Mouse (Mus musculus) liver, embryonic 13.5 days (tissue): ENCODE data around the gene Me1. TPM values are rescaled to one million over a fixed set of nuclear protein-coding genes. Genes with fewer than 3 reads are reported as not detected.

Source experiments
- ATAC-seq: fragments of 200-750 bp; cut with Nextera tagmentation; 2 replicates; pipeline ENCODE4 v1.8.0; 2017; ENCODE audit warnings: low read depth, mild to moderate bottlenecking, moderate number of reproducible peaks, moderate library complexity
- DNase-seq: peaks from one replicate; pipeline ENCODE4 v3.0.0; 2022
- H3K27ac ChIP-seq: fragments of 300-500 bp; sonication (generic); 2 replicates; pipeline ENCODE4 v1.5.1; 2015; ENCODE audit warnings: moderate library complexity, mild to moderate bottlenecking, inconsistent platforms
- H3K27me3 ChIP-seq: fragments of 300-500 bp; sonication (generic); 2 replicates; pipeline ENCODE4 v1.6.1; 2015; ENCODE audit warnings: mild to moderate bottlenecking, inconsistent platforms
- H3K36me3 ChIP-seq: fragments of 300-500 bp; sonication (generic); 2 replicates; pipeline ENCODE4 v1.6.1; 2015; ENCODE audit warnings: mild to moderate bottlenecking, inconsistent platforms
- H3K4me1 ChIP-seq: fragments of 300-500 bp; sonication (generic); replicated peaks from 2 replicates; pipeline ENCODE4 v1.6.1; 2015; ENCODE audit warnings: inconsistent platforms
- H3K4me2 ChIP-seq: fragments of 300-500 bp; sonication (generic); 2 replicates; pipeline ENCODE4 v1.6.1; 2015; ENCODE audit warnings: inconsistent platforms, mild to moderate bottlenecking, moderate library complexity
- H3K4me3 ChIP-seq: fragments of 300-500 bp; sonication (generic); replicated peaks from 2 replicates; pipeline ENCODE4 v1.5.1; 2015; ENCODE audit warnings: mild to moderate bottlenecking, inconsistent platforms
- H3K9ac ChIP-seq: fragments of 300-500 bp; sonication (generic); 2 replicates; pipeline ENCODE4 v1.6.1; 2015; ENCODE audit warnings: mild to moderate bottlenecking, inconsistent platforms
- H3K9me3 ChIP-seq: fragments of 300-500 bp; sonication (generic); replicated peaks from 2 replicates; pipeline ENCODE4 v1.6.1; 2016; ENCODE audit warnings: inconsistent platforms
- whole genome bisulfite sequencing: fragments of 180-500 bp; shearing (Covaris S2); methylation state at CpG from one replicate; pipeline ENCODE4 v1.1.7; 2015; ENCODE audit not compliant: insufficient replicate concordance; 5-methylcytosine and 5-hydroxymethylcytosine counted together
- polyA plus RNA-seq: library from polyadenylated mRNA; unstranded; fragments of >200 nt; fragmentation: Nextera tagmentation; extraction: Ambion mirVana; gene quantifications from 2 replicates; pipeline ENCODE4 v1.2.1, GENCODE M21; 2015

Gene Me1
- polyA plus RNA-seq, 1 experiment from 2014 or later, result 4.3 TPM

DNA sequence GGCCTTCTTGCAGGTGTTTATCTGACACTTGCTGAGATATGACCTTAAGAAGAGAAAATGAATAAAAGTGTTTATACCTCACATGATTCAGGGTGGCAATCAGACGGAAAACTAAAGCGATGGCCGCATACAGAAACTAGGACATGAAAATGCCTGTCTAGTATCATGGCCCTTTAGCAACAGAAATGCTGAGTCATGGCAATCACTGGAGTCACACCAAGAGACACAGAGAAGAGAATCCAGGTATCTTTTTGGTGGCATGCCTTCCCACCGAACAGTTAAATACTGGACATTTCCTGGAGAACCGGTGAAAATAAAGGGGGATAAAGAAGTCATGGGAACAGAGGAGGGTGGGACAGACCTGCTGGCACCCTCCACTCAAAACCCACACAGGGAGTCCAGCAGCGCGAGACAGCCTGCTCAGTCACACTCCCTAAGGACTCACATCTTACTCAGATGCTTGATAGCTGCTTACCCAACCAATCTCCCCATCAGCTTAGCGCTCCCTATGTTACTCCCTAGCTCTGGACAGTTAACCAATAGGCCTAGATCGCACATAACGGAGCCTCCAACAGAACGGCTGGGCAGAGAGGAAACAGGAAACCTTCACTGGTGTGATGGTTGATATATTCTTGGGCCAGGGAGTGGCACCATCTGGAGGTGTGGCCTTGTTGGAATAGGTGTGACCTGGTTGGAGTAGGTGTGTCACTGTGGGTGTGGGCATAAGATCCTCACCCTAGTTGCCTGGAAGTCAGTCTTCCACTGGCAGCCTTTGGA is 108.5 kb downstream of the Me1 start:
- Histone ChIP-seq H3K4me2 (no peak overlapping the region), H3K36me3 (no peaks in the 10 kb centered on the region), H3K4me1 (0 out of 2 replicates have a peak, but pooled peaks cover 3% of the 10 kb centered on the region), H3K9me3 (no peaks in the 10 kb centered on the region), H3K27ac (no peak overlapping the region), H3K27me3 (no peaks in the 10 kb centered on the region), H3K9ac (no peak overlapping the region), H3K4me3 (no peak overlapping the region)
- ATAC-seq (no peak), DNase-seq (no peak)
- 75% methylated on average over 11 of the region's 11 CpGs for WGBS

DNA sequence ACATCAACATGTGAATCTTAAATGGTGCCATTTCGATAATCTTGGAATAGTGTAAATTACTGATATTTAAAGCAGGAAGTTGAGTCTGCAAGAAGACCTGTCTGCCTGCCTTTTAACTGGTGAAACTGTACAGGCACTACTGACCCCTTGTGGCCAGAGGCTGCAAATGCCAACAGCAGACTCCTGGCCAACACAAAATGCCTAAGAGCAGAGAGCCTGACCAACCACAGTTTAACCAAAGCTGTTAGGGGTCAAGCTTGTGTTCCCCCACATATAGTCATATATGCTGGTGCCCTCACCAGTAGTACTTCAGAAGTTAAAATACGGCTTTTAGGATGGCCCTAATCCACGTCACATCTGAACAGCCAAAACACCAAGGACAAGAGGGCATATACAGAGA is 112.0 kb downstream of the Me1 start:
- H3K27me3 ChIP-seq, result no peaks in the 10 kb centered on the region
- 35% methylated on average over 3 of the region's 3 CpGs for WGBS
- H3K9ac ChIP-seq, result no peak overlapping the region
- H3K4me3 ChIP-seq, result no peak overlapping the region
- no peaks in the 10 kb centered on the region for H3K36me3 ChIP-seq
- DNase-seq (peak; percentile 33), ATAC-seq (0 out of 2 replicates have a peak, but pooled peaks have one; percentile 43)
- no peak overlapping the region for H3K27ac ChIP-seq
- no peaks in the 10 kb centered on the region for H3K9me3 ChIP-seq
- 0 out of 2 replicates have a peak, but pooled peaks cover 3% of the 10 kb centered on the region for H3K4me1 ChIP-seq
- no peak overlapping the region for H3K4me2 ChIP-seq

DNA sequence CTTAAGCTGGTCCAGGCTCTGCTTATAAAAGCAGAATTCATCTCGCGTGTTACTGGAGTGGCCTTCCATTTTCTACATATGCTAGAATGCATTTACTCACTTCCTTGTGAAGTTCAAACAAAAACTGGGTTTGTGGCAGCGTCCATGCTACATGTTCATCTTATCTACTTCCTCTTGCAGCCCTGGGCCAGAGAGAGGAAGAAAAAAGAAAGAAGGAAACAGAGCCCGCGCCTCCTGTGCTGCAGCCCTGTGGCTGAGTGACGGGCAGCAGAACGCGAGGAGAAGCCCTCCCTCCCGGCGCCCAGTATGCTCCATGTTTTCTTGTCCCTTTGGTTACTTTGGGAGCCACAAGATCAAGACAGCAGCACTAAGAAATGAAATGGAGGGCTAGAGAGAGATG is 116.1 kb downstream of the Me1 start:
- no peak overlapping the region for H3K4me2 ChIP-seq

DNA sequence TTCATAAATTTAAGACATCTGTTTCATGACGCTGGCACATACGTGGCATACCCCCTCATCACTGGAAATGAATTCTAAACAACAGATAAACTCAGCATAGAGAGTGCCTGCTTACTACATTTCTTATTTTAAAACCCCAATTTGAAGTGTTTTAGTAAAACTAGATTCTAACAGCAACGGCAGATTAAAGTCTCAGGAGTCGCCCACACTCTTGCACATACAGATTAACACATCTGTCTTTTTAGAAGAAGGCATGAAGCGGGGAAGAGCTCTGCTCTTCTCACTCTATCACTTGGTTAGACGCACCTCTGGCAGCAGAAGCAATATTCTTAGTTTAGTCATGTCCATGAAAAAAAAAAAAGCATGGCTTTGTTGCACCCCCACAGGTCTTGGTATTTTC is 120.6 kb downstream of the Me1 start:
- no peak overlapping the region for H3K4me3 ChIP-seq
- H3K4me2 ChIP-seq, result no peak overlapping the region
- ATAC-seq (no peak), DNase-seq (no peak)
- H3K9ac ChIP-seq, result no peak overlapping the region
- no peaks in the 10 kb centered on the region for H3K36me3 ChIP-seq
- no peaks in the 10 kb centered on the region for H3K9me3 ChIP-seq
- H3K4me1 ChIP-seq, result peaks cover 20% of the 10 kb centered on the region
- H3K27ac ChIP-seq, result no peak overlapping the region
- WGBS, result 83% methylated on average over 6 of the region's 6 CpGs
- H3K27me3 ChIP-seq, result no peaks in the 10 kb centered on the region

More for the DNA sequence above, 116.1 kb downstream of the Me1 start:
- Histone ChIP-seq H3K4me3 (no peak overlapping the region), H3K36me3 (no peaks in the 10 kb centered on the region), H3K9ac (no peak overlapping the region), H3K4me1 (no peaks in the 10 kb centered on the region), H3K27me3 (no peaks in the 10 kb centered on the region), H3K27ac (no peak overlapping the region), H3K9me3 (no peaks in the 10 kb centered on the region)
- 19% methylated on average over 10 of the region's 10 CpGs for WGBS
- ATAC-seq (no peak), DNase-seq (no peak)

DNA sequence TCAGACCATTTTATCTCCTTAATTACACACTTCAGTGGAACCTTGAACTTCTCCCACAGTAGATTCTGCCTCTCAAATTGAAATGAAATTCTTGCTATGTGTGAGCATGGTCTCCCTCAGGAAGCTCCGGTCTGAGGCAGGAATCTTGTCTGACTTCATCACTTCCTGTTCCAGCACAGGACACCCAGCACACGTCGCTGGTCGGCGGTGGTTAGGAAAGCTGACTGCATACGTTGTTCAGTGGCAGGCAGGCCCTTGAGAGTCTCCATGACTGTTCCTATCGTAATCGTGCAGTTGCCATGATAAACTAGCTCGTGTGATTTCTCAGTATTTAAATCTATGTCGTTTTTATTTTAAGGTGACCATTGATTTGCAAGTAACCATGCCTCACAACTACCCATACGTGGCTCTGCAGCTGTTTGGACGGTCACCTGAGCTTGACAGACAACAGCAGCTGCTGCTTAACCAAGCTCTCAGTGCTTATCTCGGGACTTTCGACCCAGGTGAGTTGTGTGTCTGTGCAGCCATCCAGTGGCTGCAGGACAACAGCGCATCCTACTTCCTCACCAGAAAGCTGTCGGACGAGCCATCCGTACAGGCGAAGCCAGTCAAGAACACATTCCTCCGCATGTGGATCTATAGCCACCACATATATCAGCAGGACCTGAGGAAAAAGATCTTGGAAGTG is 122.0 kb downstream of the Me1 start:
- no peaks in the 10 kb centered on the region for H3K9me3 ChIP-seq
- no peaks in the 10 kb centered on the region for H3K27me3 ChIP-seq
- ATAC-seq, result no peak
- H3K27ac ChIP-seq, result no peak overlapping the region
- no peak overlapping the region for H3K9ac ChIP-seq
- H3K4me1 ChIP-seq, result peaks cover 28% of the 10 kb centered on the region
- H3K4me2 ChIP-seq, result no peak overlapping the region
- 45% methylated on average over 20 of the region's 20 CpGs for WGBS
- H3K4me3 ChIP-seq, result no peak overlapping the region
- no peak for DNase-seq
- peaks cover 8% of the 10 kb centered on the region; the same call in 1 of the 2 replicates for H3K36me3 ChIP-seq

DNA sequence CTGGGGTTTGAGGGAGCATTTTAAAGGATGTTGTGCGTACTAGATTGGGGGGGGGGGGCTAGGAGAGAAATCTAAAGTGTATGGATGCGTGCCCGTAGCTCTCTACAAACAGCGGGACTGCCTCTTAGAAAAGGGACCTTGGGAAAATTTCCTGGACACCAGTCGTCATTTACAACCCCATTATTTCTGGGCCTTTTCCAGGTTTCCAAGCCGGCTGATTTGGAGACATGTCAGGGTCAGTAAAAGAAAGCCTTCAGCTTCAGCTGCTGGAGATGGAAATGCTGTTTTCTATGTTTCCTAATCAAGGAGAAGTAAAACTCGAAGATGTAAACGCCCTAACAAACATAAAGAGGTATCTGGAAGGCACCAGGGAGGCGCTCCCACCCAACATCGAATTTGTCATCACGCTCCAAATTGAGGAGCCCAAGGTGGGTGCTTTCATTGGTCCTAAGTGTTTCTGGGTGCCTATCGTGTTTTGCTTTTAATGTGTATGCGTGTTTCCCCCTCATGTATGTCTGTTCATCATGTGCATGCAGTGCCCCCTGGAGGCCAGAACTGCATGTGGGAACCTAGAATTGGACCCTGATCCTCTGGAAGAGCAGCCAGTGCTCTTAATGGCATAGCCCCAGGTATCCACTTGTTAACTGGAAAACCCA is 123.0 kb downstream of the Me1 start:
- Histone ChIP-seq H3K9me3 (no peaks in the 10 kb centered on the region), H3K4me3 (peak overlapping the region; percentile 74), H3K36me3 (peaks cover 11% of the 10 kb centered on the region; the same call in 1 of the 2 replicates), H3K9ac (peak overlapping the region; percentile 70; the same call in 1 of the 2 replicates), H3K4me2 (peak overlapping the region; percentile 100), H3K27ac (no peak overlapping the region), H3K27me3 (no peaks in the 10 kb centered on the region), H3K4me1 (peaks cover 28% of the 10 kb centered on the region)
- ATAC-seq (0 out of 2 replicates have a peak, but pooled peaks have one; percentile 17), DNase-seq (peak; percentile 70)
- 6% methylated on average over 13 of the region's 13 CpGs for WGBS

DNA sequence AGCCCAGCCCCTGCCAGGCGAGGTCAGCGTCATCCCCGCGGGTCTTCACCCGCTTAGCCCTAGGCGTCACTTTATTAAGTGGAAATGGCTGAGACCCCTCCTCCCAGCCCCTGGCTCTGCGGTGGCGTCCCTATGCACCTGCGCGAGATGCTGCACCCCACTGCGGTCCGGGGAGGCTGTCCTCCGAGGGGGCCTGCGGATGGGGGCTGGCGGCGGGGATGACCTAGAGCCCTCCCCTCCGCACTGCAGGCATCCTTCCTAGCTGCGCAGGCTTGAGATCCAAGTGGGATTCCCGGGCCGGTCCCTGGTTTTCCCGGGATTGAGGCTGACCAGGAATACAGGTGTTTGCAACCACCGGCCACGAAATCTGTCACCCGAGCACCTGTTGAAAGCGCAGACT is 123.6 kb downstream of the Me1 start:
- Histone ChIP-seq H3K27ac (no peak overlapping the region), H3K9ac (peak overlapping the region; percentile 70), H3K4me3 (peak overlapping the region; percentile 74), H3K27me3 (no peaks in the 10 kb centered on the region), H3K4me1 (peaks cover 28% of the 10 kb centered on the region), H3K4me2 (peak overlapping the region; percentile 100), H3K36me3 (peaks cover 15% of the 10 kb centered on the region), H3K9me3 (no peaks in the 10 kb centered on the region)
- ATAC-seq, result peak; percentile 29
- no peak for DNase-seq
- WGBS, result under 1% methylated on average over 25 of the region's 25 CpGs

DNA sequence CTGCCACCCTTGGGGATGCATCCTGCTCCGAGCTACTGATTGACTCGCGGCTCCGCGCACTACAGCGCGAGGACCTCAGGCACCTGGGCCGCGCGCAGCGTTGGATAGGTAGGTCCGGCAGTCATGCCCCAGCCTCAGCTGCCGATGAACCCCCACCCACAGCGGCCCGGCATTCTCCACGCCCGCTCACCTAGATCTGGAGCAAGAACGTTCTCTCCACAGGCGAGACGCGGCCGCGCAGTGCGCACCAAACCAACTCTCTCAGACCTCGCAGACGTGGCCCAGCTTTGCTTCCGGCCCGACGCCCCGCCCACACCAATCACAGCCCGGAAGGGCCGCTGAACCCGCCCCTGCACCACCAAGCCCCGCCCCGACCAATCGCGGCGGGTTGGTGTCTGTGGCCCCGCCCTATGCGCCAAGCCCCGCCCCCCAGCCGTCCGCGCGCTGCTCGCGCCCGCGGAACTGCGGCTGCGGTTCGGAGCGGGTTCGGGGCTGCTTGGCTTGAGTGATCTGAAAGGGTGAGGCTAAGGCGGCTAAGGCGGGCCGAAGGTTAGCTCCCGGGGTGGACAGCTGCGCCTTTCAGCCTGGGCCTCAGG is 124.1 kb downstream of the Me1 start, which contains the start of the genes Pgm3 and Rwdd2a:
Gene Pgm3, minus strand, starts transcription at position 303 of the 596 bp plus-strand sequence.
Gene Rwdd2a, plus strand, starts transcription at position 452 of the 596 bp plus-strand sequence.
- Histone ChIP-seq H3K9me3 (no peaks in the 10 kb centered on the region), H3K27ac (peak within 1 kb of the TSS; percentile 72), H3K9ac (peak within 1 kb of the TSS; percentile 72), H3K4me2 (peak within 1 kb of the TSS; percentile 100), H3K27me3 (no peaks in the 10 kb centered on the region), H3K4me1 (peaks cover 28% of the 10 kb centered on the region), H3K36me3 (peaks cover 15% of the 10 kb centered on the region), H3K4me3 (peak within 1 kb of the TSS; percentile 74)
- ATAC-seq (peak; percentile 96), DNase-seq (peak; percentile 91)
- WGBS, result under 1% methylated on average over 59 of the region's 59 CpGs

DNA sequence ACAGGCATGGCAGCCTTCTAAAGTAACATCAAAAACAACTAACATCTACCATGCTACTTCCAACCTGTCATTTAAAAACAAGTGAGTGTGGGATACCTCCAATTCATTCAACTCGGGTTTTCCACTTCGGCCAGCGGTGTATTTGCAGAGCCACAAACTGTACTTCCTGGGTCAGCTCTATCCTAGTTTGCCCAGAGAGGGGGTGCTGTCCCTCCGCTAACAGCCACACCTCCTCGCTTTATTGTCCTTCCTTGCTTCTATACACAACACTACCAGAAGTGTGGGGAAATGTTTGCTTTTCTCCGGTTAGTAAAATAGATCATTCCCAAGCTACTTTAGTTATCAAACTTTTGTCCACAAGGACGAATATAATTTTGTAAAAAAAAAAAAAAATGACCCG is 124.8 kb downstream of the Me1 start:
- ATAC-seq, result no peak
- DNase-seq, result no peak
- Histone ChIP-seq H3K27me3 (no peaks in the 10 kb centered on the region), H3K9me3 (no peaks in the 10 kb centered on the region), H3K9ac (peak overlapping the region; percentile 72; the same call in 1 of the 2 replicates), H3K4me1 (peaks cover 28% of the 10 kb centered on the region), H3K27ac (no peak overlapping the region), H3K4me3 (peak overlapping the region; percentile 74), H3K4me2 (peak overlapping the region; percentile 100), H3K36me3 (peaks cover 15% of the 10 kb centered on the region)
- whole genome bisulfite sequencing, result 13% methylated on average over 8 of the region's 8 CpGs

DNA sequence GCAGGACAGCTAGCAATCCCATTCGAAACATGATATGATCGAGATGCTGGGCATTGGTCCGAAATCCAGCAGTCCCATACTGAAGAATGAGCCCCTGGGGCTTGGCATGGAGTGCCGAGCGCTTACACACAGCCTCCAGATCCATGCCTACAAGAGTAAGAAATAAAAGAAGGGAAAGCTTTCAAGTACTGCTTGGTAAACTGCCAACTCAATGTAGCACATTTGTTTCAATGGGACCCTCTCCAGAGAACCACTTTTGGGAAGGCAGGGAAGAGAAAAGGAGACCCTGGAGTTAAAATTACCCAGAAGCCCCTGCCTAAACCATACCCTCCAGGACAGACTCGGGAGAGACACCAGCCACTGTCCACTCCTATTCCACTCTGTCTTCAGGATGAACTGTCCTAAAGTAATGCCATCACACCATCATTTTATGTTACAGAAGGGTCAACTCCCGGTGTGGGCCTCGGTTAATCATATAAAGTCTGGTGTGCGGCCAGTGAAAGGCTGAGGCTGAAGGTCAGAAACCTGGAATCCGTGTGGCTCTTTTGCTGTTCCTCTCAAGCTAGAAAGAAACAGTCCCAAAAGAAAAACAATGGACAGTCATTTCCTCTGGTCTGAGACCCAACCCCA is 125.4 kb downstream of the Me1 start:
- WGBS, result 72% methylated on average over 10 of the region's 10 CpGs
- no peaks in the 10 kb centered on the region for H3K27me3 ChIP-seq
- peak overlapping the region; percentile 74 for H3K4me3 ChIP-seq
- no peak overlapping the region for H3K9ac ChIP-seq
- H3K27ac ChIP-seq, result no peak overlapping the region
- ATAC-seq (no peak), DNase-seq (no peak)
- peaks cover 20% of the 10 kb centered on the region for H3K36me3 ChIP-seq
- no peaks in the 10 kb centered on the region for H3K9me3 ChIP-seq
- peak overlapping the region; percentile 100 for H3K4me2 ChIP-seq
- peaks cover 28% of the 10 kb centered on the region for H3K4me1 ChIP-seq
